Mouse (Mus musculus) c-Kit-positive CD71-negative TER-119-negative erythroid progenitor cells, embryonic 14.5 days (primary cell): Measurements from ENCODE around the gene Fgfr2.
A peak's percentile ranks its signal among the peaks of the same experiment; 100 is the strongest.
"Not testable (repeated sequence)": the region's sequence is repeated elsewhere in the genome, so short reads cannot be mapped to it uniquely, and the experiment has no call there.

Experiments used
- DNase-seq: peaks from one replicate; pipeline ENCODE4 v3.0.0-alpha.2; 2013; ENCODE audit warnings: low read depth

Gene Fgfr2

GRCm38 (mm10) chr7:131411941-131412270 lies 1711.2 kb downstream of the Fgfr2 start:
- DNase-seq: no peak

DNA sequence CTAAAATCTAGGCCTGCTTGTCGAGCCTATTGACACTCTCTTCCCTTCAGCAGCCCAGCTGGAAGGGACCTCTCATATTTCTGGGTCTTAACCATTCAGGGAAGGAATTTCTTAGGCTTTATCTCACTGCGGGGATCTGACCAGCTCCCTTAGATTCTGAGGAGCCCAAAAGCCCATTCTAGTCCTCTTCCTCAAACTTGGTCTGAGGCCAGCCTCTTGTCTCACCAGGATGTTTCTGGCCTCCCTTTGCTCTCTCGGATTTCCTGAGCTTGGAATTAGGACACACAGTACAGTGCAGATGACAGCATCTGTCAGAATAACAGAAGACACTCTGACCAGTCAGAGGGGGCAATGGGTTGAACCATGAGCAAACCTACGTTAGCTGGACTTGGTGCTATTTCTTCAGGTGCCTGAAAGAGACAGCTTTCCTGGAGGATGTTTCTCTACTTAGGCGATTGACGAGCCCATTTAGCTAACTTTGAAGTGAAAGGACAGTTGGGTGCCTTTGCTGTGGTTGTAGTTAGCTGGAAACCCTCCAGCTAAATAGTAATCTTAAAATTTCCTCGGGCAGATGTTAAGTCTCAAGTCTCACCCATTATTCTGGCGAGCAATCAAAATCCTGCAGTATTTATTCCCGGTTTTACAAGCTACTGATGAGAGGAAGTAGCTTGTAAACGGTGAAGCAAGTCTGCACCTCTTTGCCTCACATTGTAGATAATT lies 1711.8 kb downstream of the Fgfr2 start:
- DNase-seq: no peak

DNA sequence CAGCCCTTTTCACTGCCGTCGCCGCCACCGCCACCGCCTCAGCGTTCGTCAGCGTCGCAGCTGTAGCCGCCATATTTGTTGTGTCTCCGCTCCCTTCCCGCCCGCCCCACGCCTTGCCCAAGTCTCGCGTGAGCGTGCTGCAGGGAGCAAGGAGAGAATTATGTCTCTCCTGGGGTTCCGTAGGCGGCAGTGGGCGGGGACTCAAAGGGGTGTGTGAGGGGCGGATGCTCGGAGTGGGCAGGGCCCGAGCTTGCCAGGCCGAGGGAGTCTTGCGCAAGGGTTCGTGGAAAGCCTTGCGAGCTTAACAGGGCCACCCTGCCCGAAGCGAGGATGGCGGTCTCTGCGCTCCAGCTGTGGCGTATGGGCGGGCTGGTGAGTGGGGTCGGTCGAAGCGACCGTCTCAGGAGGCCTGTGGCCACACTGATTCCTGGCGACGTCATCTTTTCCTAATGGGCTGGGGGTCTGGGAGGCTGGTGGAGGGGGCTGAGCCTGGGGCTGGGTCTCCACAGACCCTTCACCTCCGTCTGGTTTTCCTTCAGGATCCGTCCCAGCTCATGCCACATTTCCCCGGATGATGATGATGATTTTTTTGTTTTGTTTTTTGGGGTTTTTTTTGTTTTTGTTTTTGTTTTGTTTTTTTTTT lies 1712.6 kb downstream of the Fgfr2 start, which contains the start of the genes Ikzf5 and Acadsb:
Gene Ikzf5, minus strand, starts transcription at position 106 of the 643 bp plus-strand sequence.
Gene Acadsb, plus strand, starts transcription at position 186 of the 643 bp plus-strand sequence.
- peak; percentile 97 for DNase-seq

- no peak for DNase-seq
Observed at GRCm38 (mm10) chr7:131409988-131410385, 1713.2 kb downstream of the Fgfr2 start.

DNA sequence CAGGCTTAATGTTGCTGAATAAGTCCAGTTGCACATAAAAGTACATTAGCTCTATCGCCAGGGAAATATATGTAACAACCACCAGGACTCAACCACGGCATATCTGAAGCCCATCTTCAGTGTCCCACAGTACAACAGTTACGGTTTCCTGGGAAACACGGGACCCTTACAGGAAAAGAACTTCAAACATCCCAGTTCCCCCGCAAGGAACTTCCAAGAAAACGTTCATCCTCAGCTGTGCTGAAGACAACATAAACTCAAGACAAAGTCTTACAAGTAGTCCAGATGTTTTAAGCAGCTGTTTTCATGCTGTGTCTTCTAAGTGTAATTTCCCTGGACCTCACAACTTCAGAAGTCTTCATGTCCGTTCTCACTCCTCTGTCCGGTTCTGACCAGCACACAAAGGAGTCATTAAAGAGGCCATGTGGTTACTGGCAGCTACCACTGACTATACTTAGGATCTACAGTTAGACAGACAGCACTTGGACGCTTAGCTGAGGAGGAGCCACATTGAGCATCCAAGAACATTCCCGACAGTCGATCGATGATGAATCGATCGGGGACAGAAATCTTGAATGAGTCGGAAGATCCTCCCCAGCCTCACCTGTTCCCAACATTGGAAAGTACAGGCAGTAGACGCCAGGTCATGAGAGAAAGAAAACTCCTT lies 1713.7 kb downstream of the Fgfr2 start:
- peak; percentile 13 for DNase-seq

- not testable (repeated sequence) for DNase-seq
Observed at GRCm38 (mm10) chr7:131391761-131392160, 1731.4 kb downstream of the Fgfr2 start.

DNA sequence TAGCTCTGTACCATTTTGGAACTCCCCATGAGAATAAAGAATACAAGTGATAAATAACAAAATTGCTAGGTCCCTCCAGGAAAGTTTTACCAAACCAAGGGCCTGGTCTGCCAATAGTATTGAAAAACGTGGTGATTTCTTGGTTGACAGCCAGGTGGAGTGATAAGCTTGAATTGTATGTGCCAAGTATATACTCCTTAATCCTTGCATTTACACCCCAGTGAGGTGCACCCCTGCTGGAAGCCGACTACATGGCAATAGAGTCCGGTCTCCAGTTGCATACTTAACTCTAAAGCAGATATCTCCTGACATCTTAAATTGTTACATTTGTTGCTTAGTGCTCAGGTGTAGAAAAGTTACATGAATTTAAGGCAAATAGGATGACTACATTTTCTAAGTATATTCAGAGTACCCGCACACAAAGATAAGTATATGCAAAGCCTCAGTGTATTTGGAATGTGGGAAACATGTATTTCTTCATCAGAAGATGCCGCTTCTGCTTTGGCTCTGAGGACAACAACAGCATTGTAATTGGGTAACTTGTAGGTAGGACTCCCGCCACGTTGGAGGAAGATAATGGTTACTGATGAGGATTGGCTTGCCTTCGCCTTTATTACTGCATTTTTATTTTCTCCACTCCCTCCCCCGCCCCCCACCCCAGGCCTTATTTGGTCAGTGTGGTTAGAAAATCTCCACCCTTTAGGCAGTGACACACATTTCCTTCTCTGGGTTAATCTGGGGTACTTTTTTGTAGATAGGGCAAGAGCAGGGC lies 1751.1 kb downstream of the Fgfr2 start:
- no peak for DNase-seq

DNA sequence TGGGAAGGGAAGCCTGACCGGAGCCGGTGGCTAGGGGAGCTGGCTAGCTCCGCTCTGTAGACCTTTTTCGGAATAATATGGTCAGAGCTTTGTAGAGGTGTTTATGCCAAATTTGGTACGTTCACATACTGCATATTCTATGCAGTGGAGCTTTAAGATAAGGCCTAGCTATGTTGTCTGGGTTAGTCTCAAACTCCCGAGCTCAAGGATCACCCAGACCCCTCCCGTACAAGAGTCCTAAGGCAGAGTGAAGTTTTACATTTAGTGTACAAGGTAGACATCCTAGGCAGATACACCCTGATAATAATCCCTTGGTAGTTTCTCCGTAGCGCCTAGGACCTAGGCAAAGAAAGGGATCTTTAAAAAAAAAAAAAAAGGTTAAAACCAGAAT lies 1751.7 kb downstream of the Fgfr2 start:
- DNase-seq: no peak

- DNase-seq: peak; percentile 75
Observed at GRCm38 (mm10) chr7:131370648-131371469, 1752.3 kb downstream of the Fgfr2 start, which contains the start of gene Pstk. TSS of gene Pstk (plus strand) at chr7:131371141.

GRCm38 (mm10) chr7:131364131-131364530 lies 1759.0 kb downstream of the Fgfr2 start:
- no peak for DNase-seq

GRCm38 (mm10) chr7:131362615-131363300 lies 1760.4 kb downstream of the Fgfr2 start, which contains the start of gene 2310057M21Rik:
TSS of gene 2310057M21Rik (minus strand) at chr7:131362759.
- DNase-seq: peak; percentile 90

DNA sequence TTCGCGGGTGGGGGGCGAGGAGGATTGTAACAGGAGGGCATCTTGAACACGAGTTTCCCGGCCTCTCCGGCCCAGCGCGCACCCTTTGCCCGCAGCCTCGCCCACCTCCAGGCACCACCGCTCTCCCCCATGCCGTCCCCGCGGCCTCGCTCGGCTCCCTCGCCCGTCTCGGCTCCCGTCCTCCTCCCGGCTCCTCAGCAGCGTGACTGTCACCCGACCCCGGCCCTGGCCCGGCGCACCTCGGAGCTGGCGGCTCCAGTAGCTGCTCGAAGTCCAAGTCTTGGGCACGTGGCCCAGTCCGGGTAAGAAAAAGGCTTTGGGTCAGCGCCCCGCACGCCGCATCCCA lies 1760.9 kb downstream of the Fgfr2 start:
- no peak for DNase-seq

DNA sequence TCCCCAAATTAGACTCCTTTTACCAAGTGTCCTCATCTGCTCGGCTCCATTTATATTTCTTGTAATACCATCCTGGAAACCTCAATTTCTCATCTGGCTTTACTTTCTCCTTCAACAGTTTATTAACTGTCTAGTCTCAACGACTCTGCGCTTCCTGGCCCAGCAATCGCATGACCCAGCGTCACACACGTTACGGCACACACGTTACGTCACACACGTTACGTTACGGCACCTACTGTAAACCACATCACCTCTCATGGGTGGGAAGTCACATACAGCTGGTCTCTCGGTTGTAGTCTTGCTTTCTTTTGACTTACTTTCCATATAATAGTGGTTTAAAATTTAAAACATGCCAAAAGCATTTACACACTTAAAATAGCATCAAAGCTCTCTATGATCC lies 1767.0 kb downstream of the Fgfr2 start:
- DNase-seq: no peak

- no peak for DNase-seq
Observed at GRCm38 (mm10) chr7:131345856-131346541, 1777.2 kb downstream of the Fgfr2 start.

- DNase-seq: no peak
Observed at GRCm38 (mm10) chr7:131337502-131338068, 1785.6 kb downstream of the Fgfr2 start.

DNA sequence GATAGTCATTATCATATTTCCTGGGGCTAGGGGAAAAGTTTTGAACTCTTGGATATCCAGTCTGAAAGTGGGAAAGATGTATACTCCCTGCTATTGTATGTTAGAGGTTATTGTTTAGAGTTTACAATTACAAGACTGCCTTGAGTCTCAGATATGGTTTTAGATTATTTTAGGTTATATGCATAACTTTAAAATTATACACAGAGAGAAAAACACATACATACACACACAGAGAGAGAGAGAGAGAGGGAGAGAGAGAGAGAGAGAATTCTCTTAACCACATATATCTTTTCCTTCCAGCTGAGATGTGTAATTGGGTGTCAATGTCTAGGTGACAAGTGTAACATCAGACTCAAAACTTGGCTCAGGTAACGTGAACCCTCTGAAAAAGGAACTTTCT lies 1789.6 kb downstream of the Fgfr2 start, which contains the start of gene Fam24a:
Gene Fam24a, plus strand, starts transcription at position 301 of the 400 bp plus-strand sequence.
- DNase-seq: no peak

DNA sequence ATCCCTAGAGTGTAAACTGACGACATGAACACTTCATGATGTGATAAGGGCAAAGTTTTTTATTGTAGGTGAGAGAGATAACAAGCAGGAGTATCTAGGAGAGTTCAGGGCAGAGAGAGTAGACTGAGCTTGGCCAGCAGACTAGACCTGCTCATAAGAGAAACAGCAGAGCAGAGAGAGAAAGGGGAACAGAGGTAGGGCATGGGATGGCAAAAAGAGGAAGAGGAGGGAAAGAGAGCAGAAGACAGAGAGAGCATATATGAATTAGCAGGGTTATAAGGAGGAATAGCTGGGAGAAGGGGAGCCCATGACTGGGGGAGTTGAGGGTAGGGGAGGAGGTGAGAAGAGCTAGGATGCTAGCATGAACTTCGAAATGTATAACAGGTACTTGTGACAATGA lies 1791.5 kb downstream of the Fgfr2 start:
- no peak for DNase-seq

- DNase-seq: no peak
Observed at GRCm38 (mm10) chr7:131329416-131329815, 1793.7 kb downstream of the Fgfr2 start, which contains the start of gene Fam24b. TSS of gene Fam24b (minus strand) at chr7:131329516.

DNA sequence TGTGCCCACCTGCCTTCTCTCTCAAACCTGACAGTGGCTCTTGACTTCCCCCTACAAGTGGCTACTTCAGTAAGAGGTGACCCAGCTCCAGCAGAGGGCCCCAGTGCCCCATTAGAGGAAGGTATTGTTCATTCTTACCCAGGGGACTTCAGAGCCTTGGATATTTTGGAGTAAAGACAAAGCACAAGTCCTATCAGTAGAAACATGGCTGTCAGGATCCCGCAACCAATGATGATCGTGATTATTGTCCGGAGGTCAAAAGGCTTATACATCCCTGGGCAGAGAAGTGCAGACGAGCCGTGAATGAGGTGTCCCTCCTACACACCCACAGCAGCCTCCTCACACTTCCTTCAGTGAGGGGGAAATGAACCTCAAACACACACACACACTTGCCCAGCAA lies 1796.1 kb downstream of the Fgfr2 start:
- no peak for DNase-seq

DNA sequence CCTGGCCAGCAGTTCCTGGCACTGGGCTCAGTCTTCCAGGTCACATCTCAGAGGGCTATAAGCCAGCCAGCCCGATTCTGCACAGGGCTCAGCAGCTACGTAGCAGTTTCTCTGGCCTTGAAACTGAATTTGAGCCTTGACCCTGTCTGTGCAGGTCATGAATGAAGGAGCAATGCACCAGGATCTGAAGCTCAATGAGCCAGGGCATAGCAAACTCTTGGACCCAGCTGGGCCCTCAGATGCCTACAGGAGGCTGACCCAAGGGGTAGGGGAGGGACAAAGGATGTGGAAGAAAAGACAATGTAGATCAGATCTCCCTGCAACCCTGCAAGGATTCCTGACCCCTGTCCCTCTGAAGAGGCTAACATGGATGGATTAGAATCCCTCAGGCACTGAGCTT lies 1801.0 kb downstream of the Fgfr2 start, which contains the start of gene Cuzd1:
Gene Cuzd1, minus strand, starts transcription at position 101 of the 400 bp plus-strand sequence.
- no peak for DNase-seq
